Mouse (Mus musculus) ES-Bruce4 (cell line): ENCODE results near the gene Sox9. TPM values are rescaled to one million over a fixed set of nuclear protein-coding genes. Genes with fewer than 3 reads are reported as not detected.
A peak's percentile ranks its signal among the peaks of the same experiment; 100 is the strongest.

Experiments
- H3K27ac ChIP-seq: 2 replicates; pipeline ENCODE4 v1.5.1; 2012; ENCODE audit warnings: low read length, inconsistent platforms; ENCODE audit not compliant: insufficient read depth
- H3K27me3 ChIP-seq: 2 replicates; pipeline ENCODE4 v1.6.1; 2012; ENCODE audit warnings: mild to moderate bottlenecking, low read length, inconsistent platforms; ENCODE audit not compliant: control insufficient read depth, poor library complexity, insufficient read depth, severe bottlenecking
- H3K36me3 ChIP-seq: 2 replicates; pipeline ENCODE4 v1.6.1; 2012; ENCODE audit warnings: inconsistent platforms, mild to moderate bottlenecking, low read length, moderate library complexity; ENCODE audit not compliant: control insufficient read depth, poor library complexity, insufficient read depth, severe bottlenecking
- H3K4me1 ChIP-seq: one replicate; pipeline ENCODE4 v1.8.1; 2011; ENCODE audit warnings: low read length; ENCODE audit not compliant: control insufficient read depth, insufficient read depth
- H3K4me3 ChIP-seq: 2 replicates; pipeline ENCODE4 v1.5.1; 2011; ENCODE audit warnings: low read depth, mild to moderate bottlenecking, low read length
- H3K9ac ChIP-seq: 2 replicates; pipeline ENCODE4 v1.6.1; 2012; ENCODE audit warnings: low read depth, mild to moderate bottlenecking, inconsistent platforms; ENCODE audit not compliant: poor library complexity, severe bottlenecking
- H3K9me3 ChIP-seq: replicated peaks from 2 replicates; pipeline ENCODE4 v1.6.1; 2012; ENCODE audit warnings: mild to moderate bottlenecking, low read length, inconsistent platforms; ENCODE audit not compliant: control insufficient read depth, poor library complexity, insufficient read depth, severe bottlenecking
- CTCF ChIP-seq: IDR thresholded peaks from one replicate; pipeline ENCODE4 v1.8.1; 2011; ENCODE audit warnings: low read depth, low read length
- EP300 ChIP-seq: IDR thresholded peaks from 2 replicates; pipeline ENCODE4 v1.6.1; 2011; ENCODE audit warnings: low read depth, low read length; ENCODE audit not compliant: insufficient read depth
- POLR2A ChIP-seq: IDR thresholded peaks from one replicate; pipeline ENCODE4 v1.8.1; 2011; ENCODE audit warnings: low read length; ENCODE audit not compliant: insufficient read depth
- polyA plus RNA-seq: library from polyadenylated mRNA; stranded (reverse); fragments of >200 nt; gene quantifications from 2 replicates; pipeline ENCODE4 v1.2.4, GENCODE M21; 2011; ENCODE audit warnings: low read depth; ENCODE audit not compliant: missing spikeins, insufficient read depth, insufficient read length

Sox9 gene
- polyA plus RNA-seq, 1 experiment = 0.33 TPM

DNA sequence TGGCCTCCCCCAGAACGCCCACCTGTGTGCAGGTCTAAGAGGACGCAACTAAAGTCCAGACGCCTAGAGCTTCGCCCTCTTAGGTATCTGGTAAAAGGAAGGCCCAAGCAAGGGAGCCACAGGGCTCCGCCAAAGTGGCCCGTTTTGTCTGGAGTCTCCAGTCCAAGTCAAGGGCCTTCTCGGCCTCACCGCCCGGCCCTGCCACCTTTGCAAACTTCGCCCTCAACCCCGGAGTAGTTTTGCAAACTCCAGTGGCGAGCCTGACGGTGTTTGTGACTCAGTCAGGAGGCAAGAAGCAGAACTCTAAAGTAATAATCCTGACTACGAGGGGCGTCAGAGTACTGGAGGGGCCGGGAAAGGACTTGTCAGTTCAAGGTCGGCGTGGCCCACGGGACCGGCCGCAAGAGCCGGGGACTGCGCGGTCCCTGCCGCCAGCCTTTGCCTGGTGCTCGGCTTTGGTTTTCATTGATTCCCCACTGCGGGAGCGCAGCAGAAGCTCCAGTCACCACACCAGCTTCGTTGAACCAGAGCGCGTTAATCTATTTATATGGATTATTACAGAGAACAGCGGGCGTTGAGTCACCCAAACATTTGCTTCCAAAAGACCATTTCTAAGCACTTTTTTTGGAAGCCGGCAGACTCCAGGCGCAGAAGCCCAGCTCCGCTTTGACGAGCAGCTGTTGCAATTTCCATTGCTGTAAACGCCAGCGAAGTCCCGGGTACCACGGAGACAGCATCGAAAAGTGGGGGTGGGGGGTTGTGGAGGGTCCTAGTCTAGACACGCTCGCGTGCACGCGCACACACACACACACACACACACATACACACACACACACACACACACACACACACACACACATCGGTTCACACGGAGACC lies 751 bp upstream of the Sox9 start:
- Histone ChIP-seq H3K27ac (no peak overlapping the region), H3K9me3 (no peaks in the 10 kb centered on the region), H3K36me3 (no peaks in the 10 kb centered on the region), H3K4me3 (peak overlapping the region; percentile 63), H3K4me1 (no peaks in the 10 kb centered on the region), H3K9ac (no peak overlapping the region), H3K27me3 (peaks cover 32% of the 10 kb centered on the region)
- TF ChIP-seq POLR2A = no peak
- no peak for TF ChIP-seq EP300
- no peak for TF ChIP-seq CTCF

DNA sequence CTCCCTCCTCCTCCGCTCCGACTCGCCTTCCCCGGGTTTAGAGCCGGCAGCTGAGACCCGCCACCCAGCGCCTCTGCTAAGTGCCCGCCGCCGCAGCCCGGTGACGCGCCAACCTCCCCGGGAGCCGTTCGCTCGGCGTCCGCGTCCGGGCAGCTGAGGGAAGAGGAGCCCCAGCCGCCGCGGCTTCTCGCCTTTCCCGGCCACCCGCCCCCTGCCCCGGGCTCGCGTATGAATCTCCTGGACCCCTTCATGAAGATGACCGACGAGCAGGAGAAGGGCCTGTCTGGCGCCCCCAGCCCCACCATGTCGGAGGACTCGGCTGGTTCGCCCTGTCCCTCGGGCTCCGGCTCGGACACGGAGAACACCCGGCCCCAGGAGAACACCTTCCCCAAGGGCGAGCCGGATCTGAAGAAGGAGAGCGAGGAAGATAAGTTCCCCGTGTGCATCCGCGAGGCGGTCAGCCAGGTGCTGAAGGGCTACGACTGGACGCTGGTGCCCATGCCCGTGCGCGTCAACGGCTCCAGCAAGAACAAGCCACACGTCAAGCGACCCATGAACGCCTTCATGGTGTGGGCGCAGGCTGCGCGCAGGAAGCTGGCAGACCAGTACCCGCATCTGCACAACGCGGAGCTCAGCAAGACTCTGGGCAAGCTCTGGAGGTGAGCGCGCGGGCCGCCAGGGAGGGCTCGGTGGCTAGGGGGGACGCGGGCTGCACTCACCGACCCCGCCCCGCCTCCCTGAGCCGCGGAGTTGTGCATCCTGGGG lies 515 bp downstream of the Sox9 start:
- H3K9me3 ChIP-seq = no peaks in the 10 kb centered on the region
- no peaks in the 10 kb centered on the region for H3K4me1 ChIP-seq
- H3K9ac ChIP-seq = peak overlapping the region; percentile 52
- H3K36me3 ChIP-seq = no peaks in the 10 kb centered on the region
- H3K4me3 ChIP-seq = peak overlapping the region; percentile 63
- TF ChIP-seq CTCF (no peak), EP300 (no peak), POLR2A (no peak)
- H3K27ac ChIP-seq = no peak overlapping the region
- H3K27me3 ChIP-seq = peaks cover 35% of the 10 kb centered on the region

DNA sequence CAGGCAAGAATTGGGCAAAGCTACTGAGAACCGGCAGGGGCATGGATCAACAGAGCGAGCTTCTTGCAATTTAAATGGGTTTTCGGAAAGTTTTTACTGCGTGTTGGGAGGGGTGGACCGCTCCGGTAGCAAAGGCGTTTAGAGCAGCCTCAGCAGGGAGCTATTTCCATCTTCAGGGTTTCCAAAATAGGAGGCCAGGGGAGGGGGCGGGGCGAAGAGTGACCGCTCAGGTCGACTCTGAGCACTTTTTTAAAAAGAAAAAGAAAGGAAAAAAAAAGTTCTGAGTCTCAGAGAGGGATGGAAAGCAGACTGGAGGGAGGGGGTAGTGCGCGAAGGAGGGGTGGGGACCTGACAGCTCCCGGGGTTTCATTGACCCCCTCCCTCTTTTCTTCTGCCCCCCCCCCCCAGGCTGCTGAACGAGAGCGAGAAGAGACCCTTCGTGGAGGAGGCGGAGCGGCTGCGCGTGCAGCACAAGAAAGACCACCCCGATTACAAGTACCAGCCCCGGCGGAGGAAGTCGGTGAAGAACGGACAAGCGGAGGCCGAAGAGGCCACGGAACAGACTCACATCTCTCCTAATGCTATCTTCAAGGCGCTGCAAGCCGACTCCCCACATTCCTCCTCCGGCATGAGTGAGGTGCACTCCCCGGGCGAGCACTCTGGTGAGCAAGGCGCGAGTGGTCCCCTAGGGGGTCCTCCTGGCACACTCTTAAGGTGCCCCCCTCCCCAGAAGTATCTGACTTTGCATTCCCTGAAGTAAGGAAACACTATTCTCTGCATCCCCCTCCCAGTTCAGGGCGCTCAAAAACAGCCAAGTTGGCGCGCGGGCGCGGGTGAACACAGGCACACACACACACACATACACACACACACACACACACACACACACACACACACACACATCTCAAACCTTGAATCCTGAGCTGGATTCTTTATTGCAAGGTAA lies 1.6 kb downstream of the Sox9 start:
- Histone ChIP-seq H3K4me1 (no peaks in the 10 kb centered on the region), H3K9ac (no peak overlapping the region), H3K9me3 (no peaks in the 10 kb centered on the region), H3K27ac (no peak overlapping the region), H3K4me3 (peak overlapping the region; percentile 59), H3K36me3 (no peaks in the 10 kb centered on the region), H3K27me3 (peaks cover 35% of the 10 kb centered on the region)
- TF ChIP-seq CTCF (no peak), POLR2A (no peak), EP300 (no peak)

DNA sequence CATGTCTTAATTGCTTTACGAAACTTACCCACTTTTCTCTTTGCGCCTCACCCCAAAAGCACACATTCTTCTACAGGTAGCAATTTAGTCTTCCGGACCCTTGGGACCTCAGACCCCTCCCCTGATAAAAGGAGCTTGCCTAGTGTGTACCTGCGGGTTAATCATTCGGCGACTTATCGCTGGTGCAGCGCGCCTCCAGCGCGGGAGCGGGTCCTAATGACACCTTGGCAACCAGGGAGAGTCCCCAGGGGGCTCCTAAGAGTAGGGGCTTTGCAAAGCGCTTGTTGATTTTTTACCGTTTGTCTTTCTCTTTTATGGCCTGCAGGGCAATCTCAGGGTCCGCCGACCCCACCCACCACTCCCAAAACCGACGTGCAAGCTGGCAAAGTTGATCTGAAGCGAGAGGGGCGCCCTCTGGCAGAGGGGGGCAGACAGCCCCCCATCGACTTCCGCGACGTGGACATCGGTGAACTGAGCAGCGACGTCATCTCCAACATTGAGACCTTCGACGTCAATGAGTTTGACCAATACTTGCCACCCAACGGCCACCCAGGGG lies 2.4 kb downstream of the Sox9 start:
- peak overlapping the region; percentile 27 for H3K4me3 ChIP-seq
- H3K27ac ChIP-seq = no peak overlapping the region
- H3K36me3 ChIP-seq = no peaks in the 10 kb centered on the region
- H3K9me3 ChIP-seq = no peaks in the 10 kb centered on the region
- no peak for TF ChIP-seq EP300
- H3K4me1 ChIP-seq = no peaks in the 10 kb centered on the region
- H3K9ac ChIP-seq = no peak overlapping the region
- H3K27me3 ChIP-seq = peaks cover 35% of the 10 kb centered on the region

DNA sequence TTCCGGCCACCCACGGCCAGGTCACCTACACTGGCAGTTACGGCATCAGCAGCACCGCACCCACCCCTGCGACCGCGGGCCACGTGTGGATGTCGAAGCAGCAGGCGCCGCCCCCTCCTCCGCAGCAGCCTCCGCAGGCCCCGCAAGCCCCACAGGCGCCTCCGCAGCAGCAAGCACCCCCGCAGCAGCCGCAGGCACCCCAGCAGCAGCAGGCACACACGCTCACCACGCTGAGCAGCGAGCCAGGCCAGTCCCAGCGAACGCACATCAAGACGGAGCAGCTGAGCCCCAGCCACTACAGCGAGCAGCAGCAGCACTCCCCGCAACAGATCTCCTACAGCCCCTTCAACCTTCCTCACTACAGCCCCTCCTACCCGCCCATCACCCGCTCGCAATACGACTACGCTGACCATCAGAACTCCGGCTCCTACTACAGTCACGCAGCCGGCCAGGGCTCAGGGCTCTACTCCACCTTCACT lies 2.9 kb downstream of the Sox9 start:
- Histone ChIP-seq H3K9me3 (no peaks in the 10 kb centered on the region), H3K9ac (no peak overlapping the region), H3K4me3 (peak overlapping the region; percentile 27), H3K4me1 (no peaks in the 10 kb centered on the region), H3K36me3 (no peaks in the 10 kb centered on the region), H3K27ac (no peak overlapping the region), H3K27me3 (peaks cover 35% of the 10 kb centered on the region)
- TF ChIP-seq CTCF (no peak), EP300 (no peak), POLR2A (no peak)
